Mouse (Mus musculus) heart, adult 2 months (tissue): ENCODE data around the gene Ggn.

Experiments used
- CTCF ChIP-seq: fragments of 200-600 bp; IDR thresholded peaks from 2 replicates; pipeline ENCODE4 v1.8.1; 2022; ENCODE audit warnings: antibody characterized with exemption, mild to moderate bottlenecking, moderate library complexity
- EP300 ChIP-seq: fragments of 200-500 bp; IDR thresholded peaks from 2 replicates; pipeline ENCODE4 v1.6.1; 2011; ENCODE audit warnings: low read depth, low read length, control low read depth; ENCODE audit not compliant: insufficient read depth
- POLR2A ChIP-seq: fragments of 200-500 bp; IDR thresholded peaks from 2 replicates; pipeline ENCODE4 v1.6.1; 2011; ENCODE audit warnings: mild to moderate bottlenecking, low read depth, low read length, control low read depth; ENCODE audit not compliant: insufficient read depth

DNA sequence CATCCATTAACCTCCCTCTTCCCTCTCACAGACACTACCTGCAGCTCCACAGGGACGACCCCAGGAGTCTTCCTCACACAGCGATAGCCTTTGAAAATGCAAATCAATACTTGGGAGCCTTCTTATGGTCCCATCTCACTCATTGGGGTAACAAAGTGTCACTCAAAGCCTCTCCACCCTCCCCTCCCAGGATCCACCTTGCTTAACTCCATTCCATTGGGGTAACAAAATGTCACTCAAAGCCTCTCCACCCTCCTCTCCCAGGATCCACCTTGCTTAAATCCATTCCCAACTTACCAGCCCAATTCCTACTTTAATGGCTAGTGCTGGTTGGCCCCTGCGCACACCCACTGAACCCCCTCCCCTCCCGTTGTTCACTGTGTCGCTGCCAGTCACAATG is 11.7 kb upstream of the Ggn start:
- TF ChIP-seq CTCF (no peak), POLR2A (no peak), EP300 (no peak)
